Mouse (Mus musculus): ENCODE results near the gene Gm128. TPM values are rescaled to one million over a fixed set of nuclear protein-coding genes. Genes with fewer than 3 reads are reported as not detected.

The Gm128 gene
- total and polyA plus RNA-seq, 2 experiments from 2014 or later, result 0.61 to 1.4 TPM

DNA sequence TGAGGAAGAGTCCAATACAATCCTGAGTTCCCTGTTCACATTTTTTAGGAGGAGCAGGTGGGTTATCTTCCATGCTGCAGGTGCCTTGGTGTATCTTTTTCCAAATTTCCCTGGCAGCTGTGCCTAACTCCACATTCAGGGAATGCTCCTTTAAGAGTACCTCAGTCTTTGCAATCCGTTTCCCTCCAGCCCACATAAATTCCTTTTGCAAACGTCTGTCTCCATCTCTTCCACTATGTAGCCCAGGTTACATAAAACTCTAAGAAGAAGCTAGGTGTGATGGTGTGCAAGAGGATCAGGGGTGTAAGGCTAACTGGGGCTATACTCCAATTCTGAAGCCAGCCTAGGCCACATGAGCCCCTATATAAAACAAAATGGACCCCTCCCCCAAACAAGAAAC, 1.7 kb upstream of the Gm128 start:
- no peaks in the 10 kb centered on the region for H3K36me3 ChIP-seq (ENCODE audit: insufficient read depth, low read length)
- H3K9me3 ChIP-seq (ENCODE audit: low read length), result no peaks in the 10 kb centered on the region
- H3K9ac ChIP-seq (replicated peaks; ENCODE audit: low read length), result no peak overlapping the region
- no peak for TF ChIP-seq CTCF (IDR thresholded peaks at IDR 0.05; ENCODE audit: low read depth)
- H3K27me3 ChIP-seq (ENCODE audit: insufficient read depth, low read length), result no peaks in the 10 kb centered on the region
- no peak overlapping the region for H3K4me3 ChIP-seq (ENCODE audit: low read length)
- H3K27ac ChIP-seq, result no peak overlapping the region
- 84% methylated on average over 2 of the region's 2 CpGs for WGBS
- DNase-seq (ENCODE audit: low spot score) (no peak), ATAC-seq (no peak)
- no peaks in the 10 kb centered on the region for H3K4me1 ChIP-seq (ENCODE audit: insufficient read depth, low read length)
- no peak overlapping the region for H3K4me2 ChIP-seq (ENCODE audit: low read depth, low read length)

DNA sequence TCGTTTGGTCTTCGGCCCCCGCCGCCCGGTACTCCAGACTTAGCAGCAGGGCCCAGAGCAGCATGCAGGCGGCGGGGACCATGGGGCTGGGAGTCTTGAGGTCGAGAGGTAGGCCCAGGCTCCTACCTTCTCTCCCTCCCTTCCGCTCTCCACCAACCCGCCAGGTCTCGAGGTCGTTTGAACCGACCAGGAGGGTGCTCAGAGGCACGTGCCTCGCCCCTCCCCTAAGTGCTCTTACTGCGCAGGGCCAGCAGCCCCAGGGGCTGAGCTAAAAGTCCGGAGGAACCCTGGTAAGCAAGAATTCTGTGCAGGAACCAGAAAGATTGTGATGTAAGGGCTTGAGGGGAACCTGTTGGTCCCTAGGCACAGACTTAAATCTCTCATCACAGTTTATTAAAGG, 498 bp downstream of the Gm128 start:
- H3K27ac ChIP-seq, result no peak overlapping the region
- WGBS, result 50% methylated on average over 17 of the region's 17 CpGs
- no peaks in the 10 kb centered on the region for H3K27me3 ChIP-seq (ENCODE audit: insufficient read depth, low read length)
- H3K9me3 ChIP-seq (ENCODE audit: low read length), result no peaks in the 10 kb centered on the region
- no peak overlapping the region for H3K9ac ChIP-seq (replicated peaks; ENCODE audit: low read length)
- peaks cover 12% of the 10 kb centered on the region; the same call in 1 of the 2 replicates for H3K36me3 ChIP-seq (ENCODE audit: insufficient read depth, low read length)
- DNase-seq (ENCODE audit: low spot score), result no peak
- ATAC-seq, result peak; percentile 27; the same call in 1 of the 2 replicates
- no peak overlapping the region for H3K4me2 ChIP-seq (ENCODE audit: low read depth, low read length)
- TF ChIP-seq CTCF (IDR thresholded peaks at IDR 0.05; ENCODE audit: low read depth), result no peak
- no peaks in the 10 kb centered on the region for H3K4me1 ChIP-seq (ENCODE audit: insufficient read depth, low read length)
- H3K4me3 ChIP-seq (ENCODE audit: low read length), result no peak overlapping the region

DNA sequence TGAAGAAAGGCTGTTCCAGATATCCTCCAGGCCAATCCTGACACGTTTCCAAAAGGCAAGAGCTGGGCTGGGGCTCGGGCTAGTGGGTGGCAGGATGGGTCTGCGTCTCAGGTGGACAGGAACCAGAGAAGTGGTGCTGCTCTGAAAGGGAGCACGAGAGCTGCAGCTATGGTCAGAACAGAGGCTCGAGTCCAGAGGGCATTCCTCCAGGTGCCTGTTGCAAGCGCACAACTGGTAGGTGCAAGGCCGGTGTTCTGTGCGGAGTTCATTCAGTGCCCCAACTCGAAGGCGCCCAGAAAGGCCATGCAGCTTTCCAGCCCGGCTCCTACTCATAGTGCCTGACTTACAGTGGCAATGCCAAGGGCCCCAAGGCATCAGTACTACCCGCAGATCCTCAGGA, 1.4 kb downstream of the Gm128 start:
- ATAC-seq (no peak), DNase-seq (ENCODE audit: low spot score) (no peak)
- 89% methylated on average over 12 of the region's 12 CpGs for WGBS
- Histone ChIP-seq H3K36me3 (ENCODE audit: insufficient read depth, low read length) (peaks cover 22% of the 10 kb centered on the region; the same call in 1 of the 2 replicates), H3K4me1 (ENCODE audit: insufficient read depth, low read length) (no peaks in the 10 kb centered on the region), H3K4me2 (ENCODE audit: low read depth, low read length) (no peak overlapping the region), H3K9me3 (ENCODE audit: low read length) (no peaks in the 10 kb centered on the region), H3K27me3 (ENCODE audit: insufficient read depth, low read length) (no peaks in the 10 kb centered on the region), H3K4me3 (ENCODE audit: low read length) (no peak overlapping the region), H3K27ac (no peak overlapping the region), H3K9ac (replicated peaks; ENCODE audit: low read length) (no peak overlapping the region)
- TF ChIP-seq CTCF (IDR thresholded peaks at IDR 0.05; ENCODE audit: low read depth), result no peak

DNA sequence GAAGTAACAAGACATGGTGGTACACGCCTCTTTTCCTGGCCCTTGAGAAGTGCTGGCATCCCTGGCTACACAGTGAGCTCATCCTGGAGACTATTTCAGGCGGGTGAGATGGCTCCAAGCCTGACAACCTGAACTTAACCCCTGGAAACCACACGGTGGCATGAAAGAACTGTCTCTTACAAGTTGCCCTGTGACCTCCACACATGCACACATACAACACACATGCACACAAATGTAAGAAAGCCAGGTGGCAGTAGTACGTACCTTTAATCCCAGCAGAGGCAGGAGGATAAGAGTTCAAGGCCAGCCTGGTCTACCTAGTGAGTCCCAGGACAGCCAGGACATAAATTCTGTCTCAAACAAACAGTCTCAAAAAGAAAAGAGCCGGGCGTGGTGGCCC, 2.4 kb downstream of the Gm128 start:
- Histone ChIP-seq H3K36me3 (ENCODE audit: insufficient read depth, low read length) (peaks cover 31% of the 10 kb centered on the region), H3K9ac (replicated peaks; ENCODE audit: low read length) (no peak overlapping the region), H3K9me3 (ENCODE audit: low read length) (no peaks in the 10 kb centered on the region), H3K4me2 (ENCODE audit: low read depth, low read length) (no peak overlapping the region), H3K27me3 (ENCODE audit: insufficient read depth, low read length) (no peaks in the 10 kb centered on the region), H3K4me1 (ENCODE audit: insufficient read depth, low read length) (no peaks in the 10 kb centered on the region), H3K27ac (no peak overlapping the region), H3K4me3 (ENCODE audit: low read length) (no peak overlapping the region)
- ATAC-seq (no peak), DNase-seq (ENCODE audit: low spot score) (no peak)
- TF ChIP-seq CTCF (IDR thresholded peaks at IDR 0.05; ENCODE audit: low read depth), result no peak
- whole genome bisulfite sequencing, result 84% methylated on average over 6 of the region's 6 CpGs

DNA sequence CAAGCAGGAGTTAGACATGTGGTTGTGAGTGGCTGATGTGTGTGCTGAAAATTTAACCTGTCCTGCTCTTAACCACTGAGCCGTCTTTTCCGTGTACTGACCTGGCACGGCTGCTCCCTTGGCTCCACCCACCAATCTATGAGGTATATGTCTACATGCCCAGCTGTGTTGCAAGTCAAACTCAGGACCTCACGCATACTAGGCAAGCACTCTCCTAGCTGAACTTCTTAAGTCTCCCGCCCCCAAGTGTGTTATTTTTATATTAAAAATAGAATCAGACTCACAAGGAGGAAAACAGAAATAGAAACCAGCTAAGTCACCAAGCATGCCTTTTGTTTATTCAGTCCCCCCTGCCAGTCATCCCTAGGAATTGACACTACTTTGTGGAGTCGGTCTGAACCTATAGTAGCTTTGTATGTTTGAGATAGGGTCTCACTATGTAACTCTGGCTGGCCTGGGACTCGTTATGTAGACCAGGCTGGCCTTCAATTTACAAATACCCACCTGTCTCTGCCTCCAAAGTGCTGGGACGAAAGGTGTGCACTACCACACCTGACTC, 3.8 kb downstream of the Gm128 start:
- Histone ChIP-seq H3K9ac (replicated peaks; ENCODE audit: low read length) (no peak overlapping the region), H3K27ac (no peak overlapping the region), H3K4me1 (ENCODE audit: insufficient read depth, low read length) (no peaks in the 10 kb centered on the region), H3K9me3 (ENCODE audit: low read length) (no peaks in the 10 kb centered on the region), H3K4me3 (ENCODE audit: low read length) (no peak overlapping the region), H3K4me2 (ENCODE audit: low read depth, low read length) (no peak overlapping the region), H3K36me3 (ENCODE audit: insufficient read depth, low read length) (peaks cover 44% of the 10 kb centered on the region), H3K27me3 (ENCODE audit: insufficient read depth, low read length) (no peaks in the 10 kb centered on the region)
- no peak for TF ChIP-seq CTCF (IDR thresholded peaks at IDR 0.05; ENCODE audit: low read depth)
- ATAC-seq (no peak), DNase-seq (ENCODE audit: low spot score) (no peak)
- 89% methylated on average over 8 of the region's 8 CpGs for WGBS

DNA sequence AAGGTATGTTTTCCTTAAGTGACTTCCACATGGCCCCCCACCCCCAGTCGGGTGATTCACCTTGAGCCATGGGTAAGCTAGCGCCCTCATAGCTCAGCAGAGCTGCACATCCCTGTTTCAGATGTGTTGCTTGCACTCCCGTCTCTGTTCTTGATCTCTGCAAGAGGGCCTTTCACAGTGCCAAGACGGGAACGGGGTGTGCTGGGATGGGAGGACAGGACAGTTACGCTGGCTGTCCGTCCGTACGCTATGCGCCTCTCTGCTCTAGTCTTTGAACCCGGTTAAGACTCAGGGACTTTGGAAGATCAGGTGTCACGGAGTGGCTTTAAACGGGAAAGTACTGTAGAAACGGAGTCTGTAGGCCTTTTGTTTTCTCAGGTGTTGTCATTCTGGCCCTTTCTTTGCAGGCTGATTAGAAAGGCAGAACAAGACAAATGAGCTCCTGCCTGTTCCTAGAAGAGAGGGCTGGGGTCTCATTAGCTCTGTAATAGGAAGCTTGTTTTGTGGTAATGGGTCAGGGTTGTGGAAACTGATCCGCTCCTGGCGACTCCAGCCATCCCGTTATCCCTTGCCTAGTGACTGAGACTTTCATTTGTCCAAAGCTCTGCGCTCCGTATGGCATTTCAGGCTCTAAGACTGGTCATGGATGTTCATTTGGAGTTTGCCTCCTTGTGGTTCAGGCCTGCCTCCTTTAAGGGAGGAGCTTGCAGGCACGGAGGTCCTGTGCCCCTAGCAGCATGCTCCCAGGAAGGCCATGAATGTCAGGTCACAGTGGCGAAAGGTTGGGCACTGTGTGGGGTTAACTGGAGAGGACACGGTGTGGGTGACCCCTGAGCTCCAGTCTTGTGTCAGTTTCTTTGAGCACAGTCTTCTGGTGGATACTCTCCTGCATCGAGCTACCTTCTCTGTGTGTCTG, 5.8 kb downstream of the Gm128 start:
- H3K27ac ChIP-seq, result no peak overlapping the region
- peaks cover 15% of the 10 kb centered on the region for H3K4me1 ChIP-seq (ENCODE audit: insufficient read depth, low read length)

More for the DNA sequence above, 5.8 kb downstream of the Gm128 start:
- no peak for DNase-seq (ENCODE audit: low spot score)
- TF ChIP-seq CTCF (IDR thresholded peaks at IDR 0.05; ENCODE audit: low read depth), result no peak
- ATAC-seq, result no peak
- Histone ChIP-seq H3K4me3 (ENCODE audit: low read length) (no peak overlapping the region), H3K9me3 (ENCODE audit: low read length) (no peaks in the 10 kb centered on the region), H3K4me2 (ENCODE audit: low read depth, low read length) (no peak overlapping the region), H3K36me3 (ENCODE audit: insufficient read depth, low read length) (peaks cover 54% of the 10 kb centered on the region), H3K9ac (replicated peaks; ENCODE audit: low read length) (no peak overlapping the region), H3K27me3 (ENCODE audit: insufficient read depth, low read length) (no peaks in the 10 kb centered on the region)
- 74% methylated on average over 23 of the region's 23 CpGs for WGBS

Data from hindbrain, postnatal 0 days (tissue).